Mouse (Mus musculus) embryonic facial prominence, embryonic 11.5 days (tissue): ENCODE data around the gene Pde11a. TPM values are rescaled to one million over a fixed set of nuclear protein-coding genes. Genes with fewer than 3 reads are reported as not detected.

Source experiments
- ATAC-seq: fragments of 200-750 bp; cut with Nextera tagmentation; replicated peaks from 2 replicates; pipeline ENCODE4 v1.8.0; 2017; ENCODE audit warnings: low read depth; ENCODE audit not compliant: insufficient number of reproducible peaks, low FRiP score, low TSS enrichment
- DNase-seq: peaks from one replicate; pipeline ENCODE4 v3.0.0-alpha.2; 2015; ENCODE audit warnings: low spot score
- H3K27ac ChIP-seq: fragments of 300-500 bp; sonication (generic); replicated peaks from 2 replicates; pipeline ENCODE4 v1.5.1; 2014; ENCODE audit warnings: mild to moderate bottlenecking, low read depth, low read length, control low read depth
- H3K27me3 ChIP-seq: fragments of 300-500 bp; sonication (generic); 2 replicates; pipeline ENCODE4 v1.6.1; 2014; ENCODE audit warnings: mild to moderate bottlenecking, low read length, moderate library complexity, mixed read lengths; ENCODE audit not compliant: control insufficient read depth, insufficient read depth
- H3K36me3 ChIP-seq: fragments of 300-500 bp; sonication (generic); replicated peaks from 2 replicates; pipeline ENCODE4 v1.6.1; 2014; ENCODE audit warnings: low read depth, mild to moderate bottlenecking, low read length, moderate library complexity, mixed read lengths; ENCODE audit not compliant: control insufficient read depth, insufficient read depth
- H3K4me1 ChIP-seq: fragments of 300-500 bp; sonication (generic); 2 replicates; pipeline ENCODE4 v1.6.1; 2014; ENCODE audit warnings: low read length, mixed read lengths; ENCODE audit not compliant: control insufficient read depth, insufficient read depth
- H3K4me2 ChIP-seq: fragments of 300-500 bp; sonication (generic); 2 replicates; pipeline ENCODE4 v1.6.1; 2014; ENCODE audit warnings: low read depth, mild to moderate bottlenecking, control low read depth, low read length, moderate library complexity
- H3K4me3 ChIP-seq: fragments of 300-500 bp; sonication (generic); 2 replicates; pipeline ENCODE4 v1.5.1; 2014; ENCODE audit warnings: low read depth, low read length, control low read depth
- H3K9ac ChIP-seq: fragments of 300-500 bp; sonication (generic); replicated peaks from 2 replicates; pipeline ENCODE4 v1.6.1; 2014; ENCODE audit warnings: mild to moderate bottlenecking, control low read depth, low read length
- H3K9me3 ChIP-seq: fragments of 300-500 bp; sonication (generic); replicated peaks from 2 replicates; pipeline ENCODE4 v1.6.1; 2016; ENCODE audit warnings: mild to moderate bottlenecking, low read length, inconsistent platforms, mixed read lengths; ENCODE audit not compliant: control insufficient read depth
- WGBS: fragments of 180-500 bp; shearing (Covaris S2); extraction: QIAGEN DNeasy Blood & Tissue Kit; methylation state at CpG from one replicate; pipeline ENCODE4 v1.1.7; 2014; 5-methylcytosine and 5-hydroxymethylcytosine counted together
- polyA plus RNA-seq: library from polyadenylated mRNA; unstranded; fragments of >200 nt; fragmentation: Nextera tagmentation; extraction: Ambion mirVana; gene quantifications from 2 replicates; pipeline ENCODE4 v1.2.1, GENCODE M21; 2014

Gene Pde11a
- polyA plus RNA-seq, 1 experiment from 2014 or later: 0.28 TPM

- no peaks in the 10 kb centered on the region for H3K27me3 ChIP-seq
- H3K4me2 ChIP-seq: no peak overlapping the region
- H3K4me3 ChIP-seq: no peak overlapping the region
- peaks cover 3% of the 10 kb centered on the region; the same call in 1 of the 2 replicates for H3K4me1 ChIP-seq
- no peaks in the 10 kb centered on the region for H3K36me3 ChIP-seq
- no peak overlapping the region for H3K27ac ChIP-seq
- no peak for ATAC-seq
- H3K9me3 ChIP-seq: no peaks in the 10 kb centered on the region
- no peak for DNase-seq
- 53% methylated on average over 10 of the region's 10 CpGs for WGBS
- H3K9ac ChIP-seq: no peak overlapping the region
Observed at GRCm38 (mm10) chr2:75963211-75963840, 375.2 kb downstream of the Pde11a start.

- no peak overlapping the region; the same call in 1 of the 2 replicates for H3K9ac ChIP-seq
- H3K4me2 ChIP-seq: no peak overlapping the region; the same call in 1 of the 2 replicates
- no peaks in the 10 kb centered on the region for H3K27me3 ChIP-seq
- no peaks in the 10 kb centered on the region for H3K9me3 ChIP-seq
- WGBS: 51% methylated on average over 15 of the region's 15 CpGs
- H3K27ac ChIP-seq: peak overlapping the region; percentile 7; the same call in 1 of the 2 replicates
- DNase-seq: no peak
- H3K4me3 ChIP-seq: no peak overlapping the region
- H3K36me3 ChIP-seq: no peaks in the 10 kb centered on the region
- ATAC-seq: no peak
- peaks cover 3% of the 10 kb centered on the region; the same call in 1 of the 2 replicates for H3K4me1 ChIP-seq
Observed at GRCm38 (mm10) chr2:75960366-75961330, 377.9 kb downstream of the Pde11a start.

GRCm38 (mm10) chr2:75959850-75960365 lies 378.7 kb downstream of the Pde11a start:
- WGBS: 9% methylated on average over 15 of the region's 15 CpGs
- H3K4me3 ChIP-seq: no peak overlapping the region

GRCm38 (mm10) chr2:75959183-75959849 lies 379.3 kb downstream of the Pde11a start:
- no peak overlapping the region for H3K9ac ChIP-seq
- DNase-seq (peak; percentile 63), ATAC-seq (no peak; the same call in 1 of the 2 replicates)
- 26% methylated on average over 18 of the region's 18 CpGs for WGBS
- H3K27me3 ChIP-seq: no peaks in the 10 kb centered on the region
- H3K9me3 ChIP-seq: no peaks in the 10 kb centered on the region
- no peaks in the 10 kb centered on the region; the same call in 1 of the 2 replicates for H3K4me1 ChIP-seq
- H3K36me3 ChIP-seq: no peaks in the 10 kb centered on the region
- no peak overlapping the region for H3K4me3 ChIP-seq
- peak overlapping the region; percentile 7; the same call in 1 of the 2 replicates for H3K27ac ChIP-seq
- peak overlapping the region; percentile 5 for H3K4me2 ChIP-seq

More at GRCm38 (mm10) chr2:75959850-75960365, 378.7 kb downstream of the Pde11a start:
- Histone ChIP-seq H3K27me3 (no peaks in the 10 kb centered on the region), H3K36me3 (no peaks in the 10 kb centered on the region), H3K4me1 (peaks cover 3% of the 10 kb centered on the region; the same call in 1 of the 2 replicates), H3K4me2 (peak overlapping the region; percentile 5), H3K9ac (peak overlapping the region; percentile 43; the same call in 1 of the 2 replicates), H3K27ac (peak overlapping the region; percentile 7; the same call in 1 of the 2 replicates), H3K9me3 (no peaks in the 10 kb centered on the region)
- DNase-seq: peak; percentile 54
- ATAC-seq: 0 out of 2 replicates have a peak, but pooled peaks have one; percentile 64

- WGBS: 47% methylated on average over 13 of the region's 14 CpGs
- no peak overlapping the region for H3K4me2 ChIP-seq
- DNase-seq (no peak), ATAC-seq (no peak)
- H3K9ac ChIP-seq: no peak overlapping the region
- H3K27ac ChIP-seq: no peak overlapping the region
- H3K9me3 ChIP-seq: no peaks in the 10 kb centered on the region
- no peaks in the 10 kb centered on the region for H3K36me3 ChIP-seq
- H3K4me1 ChIP-seq: no peaks in the 10 kb centered on the region
- no peak overlapping the region for H3K4me3 ChIP-seq
- no peaks in the 10 kb centered on the region for H3K27me3 ChIP-seq
Observed at GRCm38 (mm10) chr2:75955709-75956108, 382.9 kb downstream of the Pde11a start.

GRCm38 (mm10) chr2:75953320-75953719 lies 385.3 kb downstream of the Pde11a start:
- Histone ChIP-seq H3K36me3 (no peaks in the 10 kb centered on the region), H3K4me2 (no peak overlapping the region), H3K27me3 (no peaks in the 10 kb centered on the region), H3K4me1 (no peaks in the 10 kb centered on the region), H3K4me3 (no peak overlapping the region), H3K9ac (no peak overlapping the region), H3K9me3 (no peaks in the 10 kb centered on the region), H3K27ac (no peak overlapping the region)
- DNase-seq (no peak), ATAC-seq (no peak)
- WGBS: 82% methylated on average over 5 of the region's 5 CpGs

GRCm38 (mm10) chr2:75950685-75951084 lies 387.9 kb downstream of the Pde11a start:
- H3K9me3 ChIP-seq: no peaks in the 10 kb centered on the region
- ATAC-seq (no peak), DNase-seq (no peak)
- H3K4me3 ChIP-seq: no peak overlapping the region
- 86% methylated on average over 8 of the region's 8 CpGs for WGBS
- no peaks in the 10 kb centered on the region for H3K36me3 ChIP-seq
- no peak overlapping the region for H3K4me2 ChIP-seq
- no peak overlapping the region for H3K27ac ChIP-seq
- H3K27me3 ChIP-seq: no peaks in the 10 kb centered on the region
- no peaks in the 10 kb centered on the region for H3K4me1 ChIP-seq
- no peak overlapping the region for H3K9ac ChIP-seq
